Mouse (Mus musculus) megakaryocyte, embryonic 14.5 days (primary cell): ENCODE measurements around the gene Rab4a.

Experiments
- FLI1 ChIP-seq: IDR thresholded peaks from 2 replicates; pipeline ENCODE4 v1.6.1; 2012; ENCODE audit warnings: low read length, inconsistent platforms, mixed read lengths
- GATA1 ChIP-seq: IDR thresholded peaks from 3 replicates; pipeline ENCODE4 v1.6.1; 2012; ENCODE audit warnings: mixed read lengths, low read length, inconsistent platforms, borderline replicate concordance

GRCm38 (mm10) chr8:123761266-123761882 is 44.4 kb upstream of the Rab4a start:
- TF ChIP-seq GATA1 (no peak), FLI1 (no peak)
